Mouse (Mus musculus) heart, postnatal 0 days (tissue): ENCODE data around the gene Pdia6.

Source experiments
- CTCF ChIP-seq: IDR thresholded peaks from 2 replicates; pipeline ENCODE4 v1.5.1; 2016; ENCODE audit warnings: antibody characterized with exemption, control low read depth, low read depth
- EP300 ChIP-seq: IDR thresholded peaks from 2 replicates; pipeline ENCODE4 v1.6.1; 2016; ENCODE audit warnings: antibody characterized with exemption, low read depth

DNA sequence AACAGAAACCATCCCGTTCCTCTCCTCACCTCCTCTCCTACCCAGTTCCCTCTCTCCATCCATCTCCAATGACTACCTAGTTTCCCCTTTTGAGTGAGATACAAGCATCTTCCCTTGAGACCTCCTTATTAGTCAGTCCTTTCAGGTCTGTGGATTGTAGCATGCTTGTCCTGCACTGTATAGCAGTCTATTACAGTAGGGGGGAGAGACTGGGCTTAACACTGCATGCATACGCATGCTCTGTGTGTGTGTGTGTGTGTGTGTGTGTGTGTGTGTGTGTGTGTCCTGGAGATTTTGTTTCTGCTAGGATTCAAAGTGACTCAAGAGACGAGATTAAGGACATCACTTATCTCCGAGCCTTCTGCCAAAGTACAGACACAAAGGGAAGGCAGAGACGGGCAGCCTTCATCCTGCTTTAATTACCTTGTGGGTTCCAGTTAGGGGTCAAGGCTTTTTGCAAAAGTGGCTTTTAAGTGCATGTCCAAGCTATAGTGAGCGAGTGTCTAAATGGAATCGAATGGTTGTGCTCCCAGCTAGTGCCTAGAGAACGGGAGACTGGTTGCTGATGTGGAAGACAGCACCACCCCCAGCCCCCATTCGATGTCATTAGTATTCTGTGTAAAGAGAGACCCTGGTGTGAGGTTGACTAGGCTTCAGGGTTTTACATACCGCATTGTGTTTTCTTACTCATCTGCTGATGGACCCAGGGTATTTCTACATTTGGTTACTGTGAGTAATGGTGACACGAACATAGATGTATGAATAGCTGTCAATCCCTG is 30.6 kb upstream of the Pdia6 start:
- TF ChIP-seq CTCF: no peak
- TF ChIP-seq EP300: no peak
